Mouse (Mus musculus): ENCODE data around the gene Pald1.

DNA sequence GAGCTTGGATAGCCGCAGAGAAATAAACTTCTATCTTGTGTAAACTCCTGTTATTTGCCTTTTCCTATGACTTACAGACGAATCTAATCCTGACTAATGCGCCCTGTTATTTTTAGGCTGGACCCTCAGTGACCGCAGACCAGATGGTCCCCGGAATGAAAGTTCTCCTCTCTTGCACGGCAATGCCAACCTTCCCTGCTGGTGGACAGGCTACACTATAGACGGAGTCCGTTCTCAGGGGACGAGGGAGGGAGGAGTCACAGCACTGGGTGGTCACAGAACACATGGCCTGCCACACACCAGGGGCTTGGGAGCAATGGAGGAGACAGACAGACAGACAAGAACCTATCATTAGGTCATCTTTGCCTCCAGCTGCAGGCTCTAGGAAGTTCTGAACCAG, 20.8 kb downstream of the Pald1 start:
- TF ChIP-seq POLR2A (IDR thresholded peaks at IDR 0.05; ENCODE audit: extremely low read depth, insufficient read depth, low read length) (no peak), CTCF (IDR thresholded peaks at IDR 0.05; ENCODE audit: extremely low read depth, insufficient read depth, low read length) (no peak)
